Mouse (Mus musculus) forebrain, embryonic 16.5 days (tissue): ENCODE results near the gene Prep. TPM values are rescaled to one million over a fixed set of nuclear protein-coding genes. Genes with fewer than 3 reads are reported as not detected.
"Not testable (repeated sequence)": the region's sequence is repeated elsewhere in the genome, so short reads cannot be mapped to it uniquely, and the experiment has no call there.

Experiments
- ATAC-seq: fragments of 200-750 bp; cut with Nextera tagmentation; 2 replicates; pipeline ENCODE4 v1.8.0; 2017; ENCODE audit warnings: mild to moderate bottlenecking, moderate library complexity
- H3K27ac ChIP-seq: fragments of 300-500 bp; sonication (generic); 2 replicates; pipeline ENCODE4 v1.5.1; 2014; ENCODE audit warnings: low read length, control low read depth
- H3K27me3 ChIP-seq: fragments of 300-500 bp; sonication (generic); replicated peaks from 2 replicates; pipeline ENCODE4 v1.6.1; 2014; ENCODE audit warnings: low read length; ENCODE audit not compliant: control insufficient read depth, insufficient read depth
- H3K36me3 ChIP-seq: fragments of 300-500 bp; sonication (generic); 2 replicates; pipeline ENCODE4 v1.6.1; 2014; ENCODE audit not compliant: control insufficient read depth, insufficient read depth
- H3K4me1 ChIP-seq: fragments of 300-500 bp; sonication (generic); replicated peaks from 2 replicates; pipeline ENCODE4 v1.6.1; 2014; ENCODE audit warnings: low read length; ENCODE audit not compliant: control insufficient read depth, insufficient read depth
- H3K4me2 ChIP-seq: fragments of 300-500 bp; sonication (generic); 2 replicates; pipeline ENCODE4 v1.6.1; 2014; ENCODE audit warnings: mild to moderate bottlenecking, low read length, control low read depth
- H3K4me3 ChIP-seq: fragments of 300-500 bp; sonication (generic); replicated peaks from 2 replicates; pipeline ENCODE4 v1.5.1; 2014; ENCODE audit warnings: mild to moderate bottlenecking, low read length, control low read depth
- H3K9ac ChIP-seq: fragments of 300-500 bp; sonication (generic); replicated peaks from 2 replicates; pipeline ENCODE4 v1.6.1; 2014; ENCODE audit warnings: low read depth, low read length, control low read depth
- H3K9me3 ChIP-seq: fragments of 300-500 bp; sonication (generic); 2 replicates; pipeline ENCODE4 v1.6.1; 2016; ENCODE audit warnings: low read length; ENCODE audit not compliant: control insufficient read depth
- WGBS: fragments of 180-500 bp; shearing (Covaris S2); extraction: QIAGEN DNeasy Blood & Tissue Kit; methylation state at CpG from one replicate; pipeline ENCODE4 v1.1.7; 2014; 5-methylcytosine and 5-hydroxymethylcytosine counted together
- polyA plus RNA-seq: library from polyadenylated mRNA; unstranded; fragments of >200 nt; fragmentation: Nextera tagmentation; extraction: Ambion mirVana; gene quantifications from 2 replicates; pipeline ENCODE4 v1.2.1, GENCODE M21; 2015

Prep gene
- polyA plus RNA-seq, 1 experiment from 2014 or later = 20.3 TPM

DNA sequence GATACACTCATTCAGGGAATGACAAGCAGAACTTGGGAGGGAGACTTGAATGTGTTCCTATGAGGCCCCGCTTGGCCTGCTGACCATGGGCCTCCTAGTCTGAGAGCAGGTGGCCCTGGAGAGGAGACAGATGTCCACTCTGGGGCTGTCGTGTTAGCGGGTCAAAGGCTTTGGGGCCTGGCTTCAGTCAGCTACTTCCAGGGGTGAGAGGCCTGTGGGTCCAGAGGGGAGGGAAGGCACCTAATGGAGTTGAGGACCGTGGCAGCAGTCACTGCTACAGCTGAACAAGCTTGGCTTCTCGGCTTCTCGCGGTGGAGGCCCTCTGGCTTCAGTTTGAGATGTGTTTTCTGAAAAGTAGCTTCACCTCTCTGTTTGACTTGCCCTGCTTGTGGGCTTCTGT, 17.0 kb downstream of the Prep start:
- not testable (repeated sequence) for H3K36me3 ChIP-seq, H3K9me3 ChIP-seq, H3K4me3 ChIP-seq, H3K9ac ChIP-seq, H3K4me1 ChIP-seq, H3K4me2 ChIP-seq, ATAC-seq, H3K27ac ChIP-seq, H3K27me3 ChIP-seq
- 49% methylated on average over 7 of the region's 7 CpGs for WGBS

- Histone ChIP-seq H3K27me3 (no peaks in the 10 kb centered on the region), H3K4me2 (no peak overlapping the region), H3K27ac (no peak overlapping the region), H3K4me1 (peaks cover 6% of the 10 kb centered on the region; the same call in 1 of the 2 replicates), H3K9ac (no peak overlapping the region), H3K9me3 (no peaks in the 10 kb centered on the region), H3K36me3 (no peaks in the 10 kb centered on the region), H3K4me3 (no peak overlapping the region)
- ATAC-seq = peak; percentile 15; the same call in 1 of the 2 replicates
- 20% methylated on average over 3 of the region's 3 CpGs for WGBS
Observed at GRCm38 (mm10) chr10:45084471-45084870, 17.5 kb downstream of the Prep start.

GRCm38 (mm10) chr10:45085315-45085714, 18.3 kb downstream of the Prep start:
- Histone ChIP-seq H3K27me3 (no peaks in the 10 kb centered on the region), H3K4me2 (no peak overlapping the region), H3K4me1 (peaks cover 6% of the 10 kb centered on the region; the same call in 1 of the 2 replicates), H3K9ac (no peak overlapping the region), H3K36me3 (no peaks in the 10 kb centered on the region), H3K4me3 (no peak overlapping the region), H3K27ac (no peak overlapping the region), H3K9me3 (no peaks in the 10 kb centered on the region)
- 86% methylated on average over 2 of the region's 2 CpGs for WGBS
- ATAC-seq = no peak

- Histone ChIP-seq H3K9me3 (no peaks in the 10 kb centered on the region), H3K9ac (no peak overlapping the region), H3K4me2 (no peak overlapping the region), H3K4me1 (peaks cover 6% of the 10 kb centered on the region; the same call in 1 of the 2 replicates), H3K4me3 (no peak overlapping the region), H3K27ac (no peak overlapping the region), H3K27me3 (no peaks in the 10 kb centered on the region), H3K36me3 (no peaks in the 10 kb centered on the region)
- WGBS = 54% methylated on average over 5 of the region's 5 CpGs
- no peak for ATAC-seq
Observed at GRCm38 (mm10) chr10:45086637-45087036, 19.6 kb downstream of the Prep start.

- peaks cover 4% of the 10 kb centered on the region; the same call in 1 of the 2 replicates for H3K36me3 ChIP-seq
- no peak overlapping the region for H3K4me3 ChIP-seq
- no peak overlapping the region for H3K9ac ChIP-seq
- WGBS = 47% methylated on average over 8 of the region's 8 CpGs
- peaks cover 8% of the 10 kb centered on the region; the same call in 1 of the 2 replicates for H3K4me1 ChIP-seq
- no peaks in the 10 kb centered on the region for H3K27me3 ChIP-seq
- ATAC-seq = no peak
- H3K4me2 ChIP-seq = no peak overlapping the region
- no peaks in the 10 kb centered on the region for H3K9me3 ChIP-seq
- no peak overlapping the region for H3K27ac ChIP-seq
Observed at GRCm38 (mm10) chr10:45091462-45092079, 24.6 kb downstream of the Prep start.

DNA sequence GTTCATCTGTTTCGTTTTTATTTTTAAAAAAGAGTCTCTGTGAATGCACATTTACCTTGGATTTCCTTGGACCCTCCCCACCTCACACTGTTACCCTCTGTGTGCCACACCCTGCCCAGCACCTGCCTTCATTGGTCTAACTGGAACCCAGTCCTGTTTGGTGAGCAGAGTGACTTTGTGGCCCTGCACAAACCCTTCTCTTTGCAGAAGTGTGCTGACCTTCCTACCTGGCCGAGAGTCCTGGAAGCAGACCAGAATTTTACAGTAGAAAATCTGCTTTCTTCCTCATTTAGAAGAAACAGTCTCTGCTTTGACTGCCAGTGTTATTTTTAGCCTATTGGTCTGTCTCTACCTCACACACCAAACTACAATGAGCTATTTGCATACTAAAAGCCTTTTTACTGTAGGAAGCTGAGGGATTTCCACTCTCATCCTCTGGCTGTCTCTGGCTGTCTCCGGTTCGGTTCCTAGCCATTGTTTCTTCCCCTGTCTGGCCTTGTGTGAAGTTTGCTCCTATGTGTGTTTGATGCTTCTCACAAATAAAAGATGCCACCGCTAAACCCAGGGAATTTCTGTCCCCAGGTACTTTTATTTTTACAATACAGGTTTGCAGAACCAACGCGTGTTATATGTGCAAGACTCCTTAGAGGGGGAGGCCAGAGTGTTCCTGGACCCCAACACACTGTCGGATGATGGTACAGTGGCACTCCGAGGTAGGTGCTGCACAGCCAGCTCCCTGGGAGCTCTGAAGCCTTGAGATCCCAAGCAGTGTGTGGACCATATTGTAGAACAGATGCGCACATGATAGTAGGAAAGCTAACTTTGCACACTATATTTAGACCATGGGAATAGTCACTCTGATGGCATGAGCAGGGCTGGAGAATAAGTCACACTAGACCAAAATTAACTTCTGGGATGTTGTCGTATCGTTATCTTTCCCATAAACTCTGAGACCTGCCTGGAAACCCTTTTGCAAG, 25.4 kb downstream of the Prep start:
- Histone ChIP-seq H3K4me2 (no peak overlapping the region), H3K4me1 (peaks cover 8% of the 10 kb centered on the region; the same call in 1 of the 2 replicates), H3K27me3 (no peaks in the 10 kb centered on the region), H3K27ac (0 out of 2 replicates have a peak overlapping the region, but pooled peaks have one; percentile 27), H3K36me3 (peaks cover 7% of the 10 kb centered on the region; the same call in 1 of the 2 replicates), H3K9ac (no peak overlapping the region), H3K4me3 (no peak overlapping the region), H3K9me3 (no peaks in the 10 kb centered on the region)
- peak; percentile 53 for ATAC-seq
- 69% methylated on average over 12 of the region's 12 CpGs for WGBS

GRCm38 (mm10) chr10:45098751-45099150, 31.7 kb downstream of the Prep start:
- Histone ChIP-seq H3K27ac (no peak overlapping the region), H3K9me3 (no peaks in the 10 kb centered on the region), H3K4me1 (peaks cover 7% of the 10 kb centered on the region), H3K4me2 (no peak overlapping the region), H3K4me3 (no peak overlapping the region), H3K27me3 (no peaks in the 10 kb centered on the region), H3K36me3 (peaks cover 7% of the 10 kb centered on the region; the same call in 1 of the 2 replicates), H3K9ac (no peak overlapping the region)
- 97% methylated on average over 2 of the region's 2 CpGs for WGBS
- peak; percentile 60 for ATAC-seq

DNA sequence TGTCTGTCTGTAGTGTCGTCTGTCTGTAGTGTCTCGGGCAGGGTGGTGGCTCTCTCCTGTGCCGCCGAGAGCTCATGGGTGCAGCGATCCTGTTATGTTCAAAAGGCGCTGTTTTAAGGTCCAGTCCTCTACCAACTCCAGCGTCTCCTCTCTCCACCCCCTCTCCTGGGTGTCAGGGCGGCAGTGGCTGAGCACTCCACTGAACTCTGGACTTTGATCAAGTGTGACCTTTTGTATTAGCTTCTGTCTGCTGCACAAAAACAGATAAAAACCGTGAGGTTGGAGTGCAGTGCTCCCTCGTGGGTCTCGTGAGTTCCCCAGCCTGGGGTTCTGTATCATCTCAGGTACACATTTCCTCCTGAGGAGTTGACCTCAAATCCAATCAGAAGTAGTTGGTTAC, 33.5 kb downstream of the Prep start:
- Histone ChIP-seq H3K4me1 (peaks cover 13% of the 10 kb centered on the region), H3K27me3 (no peaks in the 10 kb centered on the region), H3K4me3 (no peak overlapping the region), H3K9ac (no peak overlapping the region), H3K27ac (no peak overlapping the region), H3K4me2 (no peak overlapping the region), H3K9me3 (no peaks in the 10 kb centered on the region), H3K36me3 (0 out of 2 replicates have a peak, but pooled peaks cover 3% of the 10 kb centered on the region)
- no peak for ATAC-seq
- WGBS = 87% methylated on average over 11 of the region's 11 CpGs

DNA sequence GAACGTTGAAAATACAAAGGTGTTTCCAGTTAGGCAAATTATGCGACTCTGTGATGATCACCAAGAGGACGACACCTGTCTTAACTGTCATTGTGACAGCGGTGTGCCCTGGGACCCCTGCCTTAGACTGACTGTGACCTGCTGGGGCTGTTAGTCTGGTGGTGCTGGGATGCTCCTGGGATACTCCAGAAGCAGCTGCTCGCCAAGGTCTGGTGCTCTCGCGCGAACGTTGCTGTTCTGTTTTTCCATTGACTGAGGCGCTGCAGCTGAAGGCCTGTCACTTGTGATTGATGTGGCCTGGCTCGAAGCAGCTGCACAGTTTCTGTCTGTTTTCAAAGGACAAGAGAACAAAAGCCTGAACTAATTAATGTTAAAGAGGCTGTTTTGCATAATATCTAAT, 36.2 kb downstream of the Prep start:
- Histone ChIP-seq H3K27me3 (no peaks in the 10 kb centered on the region), H3K9ac (no peak overlapping the region), H3K4me3 (no peak overlapping the region), H3K36me3 (no peaks in the 10 kb centered on the region; the same call in 1 of the 2 replicates), H3K4me2 (no peak overlapping the region), H3K4me1 (peaks cover 13% of the 10 kb centered on the region), H3K9me3 (no peaks in the 10 kb centered on the region), H3K27ac (0 out of 2 replicates have a peak overlapping the region, but pooled peaks have one; percentile 4)
- peak; percentile 39 for ATAC-seq
- WGBS = 26% methylated on average over 11 of the region's 11 CpGs
